Mouse (Mus musculus): ENCODE measurements around the gene Arhgap32. TPM values are rescaled to one million over a fixed set of nuclear protein-coding genes. Genes with fewer than 3 reads are reported as not detected.

Gene Arhgap32
- total and polyA plus RNA-seq, 2 experiments from 2014 or later, result 12.9 to 40.9 TPM

DNA sequence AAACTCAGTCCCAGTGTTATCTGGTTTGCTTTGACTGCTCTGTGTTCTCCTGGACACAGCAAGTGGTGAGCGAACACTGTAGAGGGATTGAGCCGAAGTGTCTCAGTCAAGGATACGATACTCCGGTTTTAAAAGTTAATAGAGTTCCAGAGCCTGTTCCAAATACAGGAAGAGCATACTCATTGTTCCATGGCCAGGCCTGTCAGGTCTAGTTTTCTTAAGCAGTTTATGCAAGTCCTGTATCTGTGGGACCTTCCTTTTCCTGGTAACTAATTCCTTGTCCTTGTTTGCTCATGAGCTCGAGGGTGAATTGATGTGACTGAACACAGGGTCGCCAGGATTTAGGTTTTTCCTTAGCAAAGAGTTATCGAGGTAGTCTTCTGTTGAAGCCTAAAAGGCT lies 19.4 kb upstream of the Arhgap32 start:
- H3K4me2 ChIP-seq (ENCODE audit: low read depth), result no peak overlapping the region
- WGBS, result 74% methylated on average over 7 of the region's 7 CpGs

DNA sequence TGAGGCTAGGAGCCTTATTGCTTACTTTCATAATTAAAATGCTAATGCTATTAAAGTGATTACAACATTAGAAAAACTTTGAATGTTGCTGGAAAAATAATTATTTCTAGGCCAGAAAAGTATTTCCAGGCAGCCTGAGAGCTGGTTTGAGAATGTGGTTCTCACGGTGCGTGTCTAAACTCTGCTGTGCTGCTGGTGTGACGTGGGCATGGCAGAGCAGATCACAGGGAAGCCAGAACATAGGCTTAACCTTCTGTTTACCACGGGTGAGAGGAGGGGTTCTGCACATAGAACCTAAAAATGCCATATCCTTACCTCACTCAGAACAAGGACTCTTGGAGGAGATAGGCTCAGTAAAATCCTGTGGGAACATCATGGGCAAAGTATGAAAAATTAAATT lies 18.8 kb upstream of the Arhgap32 start:
- Histone ChIP-seq H3K9me3 (ENCODE audit: low read length) (no peaks in the 10 kb centered on the region), H3K9ac (no peak overlapping the region), H3K36me3 (ENCODE audit: insufficient read depth) (no peaks in the 10 kb centered on the region), H3K27me3 (ENCODE audit: insufficient read depth, low read length) (no peaks in the 10 kb centered on the region), H3K4me1 (ENCODE audit: insufficient read depth) (no peaks in the 10 kb centered on the region), H3K27ac (ENCODE audit: low read depth, low read length) (no peak overlapping the region), H3K4me2 (ENCODE audit: low read depth) (no peak overlapping the region), H3K4me3 (ENCODE audit: low read depth, low read length) (no peak overlapping the region)
- TF ChIP-seq CTCF (IDR thresholded peaks at IDR 0.05; ENCODE audit: low read depth), result no peak
- WGBS, result 61% methylated on average over 4 of the region's 4 CpGs
- no peak for ATAC-seq
- DNase-seq, result no peak

More for the DNA sequence above, 19.4 kb upstream of the Arhgap32 start:
- Histone ChIP-seq H3K9me3 (ENCODE audit: low read length) (no peaks in the 10 kb centered on the region), H3K36me3 (ENCODE audit: insufficient read depth) (no peaks in the 10 kb centered on the region), H3K27ac (ENCODE audit: low read depth, low read length) (no peak overlapping the region), H3K9ac (no peak overlapping the region), H3K4me1 (ENCODE audit: insufficient read depth) (no peaks in the 10 kb centered on the region), H3K4me3 (ENCODE audit: low read depth, low read length) (no peak overlapping the region), H3K27me3 (ENCODE audit: insufficient read depth, low read length) (no peaks in the 10 kb centered on the region)
- DNase-seq (no peak), ATAC-seq (no peak)
- no peak for TF ChIP-seq CTCF (IDR thresholded peaks at IDR 0.05; ENCODE audit: low read depth)

DNA sequence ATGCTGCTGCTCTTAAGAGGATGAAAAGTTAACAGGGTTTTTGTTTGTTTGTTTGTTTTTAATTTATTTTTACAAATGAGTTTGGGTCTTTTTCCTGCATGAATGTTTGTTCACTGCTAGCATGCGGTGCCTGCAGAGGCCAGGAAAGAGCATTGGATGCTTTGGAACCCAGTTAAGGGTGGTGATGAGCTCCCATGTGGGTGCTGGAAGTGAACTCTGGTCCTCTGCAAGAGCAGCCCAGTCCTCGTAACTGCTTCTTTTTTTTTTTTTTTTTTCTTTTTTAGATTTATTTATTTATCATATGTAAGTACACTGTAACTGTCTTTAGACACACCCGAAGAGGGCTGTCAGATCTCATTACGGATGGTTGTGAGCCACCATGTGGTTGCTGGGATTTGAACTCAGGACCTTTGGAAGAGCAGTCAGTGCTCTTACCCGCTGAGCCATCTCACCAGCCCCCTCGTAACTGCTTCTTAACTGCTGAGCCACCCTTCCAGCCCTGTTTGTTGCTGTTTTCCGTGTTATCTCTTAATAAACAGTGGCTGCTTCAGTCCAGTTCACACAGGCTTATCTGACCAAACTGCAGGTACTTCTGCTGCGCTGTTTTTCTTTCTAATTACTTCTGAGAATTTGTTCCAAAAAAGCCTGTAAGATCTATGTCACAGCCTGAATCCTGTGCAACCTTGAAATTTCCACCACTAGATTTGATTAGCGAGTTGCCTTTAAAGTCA lies 17.3 kb upstream of the Arhgap32 start:
- Histone ChIP-seq H3K27ac (ENCODE audit: low read depth, low read length) (no peak overlapping the region), H3K36me3 (ENCODE audit: insufficient read depth) (no peaks in the 10 kb centered on the region), H3K9ac (no peak overlapping the region), H3K9me3 (ENCODE audit: low read length) (no peaks in the 10 kb centered on the region), H3K27me3 (ENCODE audit: insufficient read depth, low read length) (no peaks in the 10 kb centered on the region), H3K4me3 (ENCODE audit: low read depth, low read length) (no peak overlapping the region), H3K4me1 (ENCODE audit: insufficient read depth) (no peaks in the 10 kb centered on the region), H3K4me2 (ENCODE audit: low read depth) (no peak overlapping the region)
- no peak for DNase-seq
- no peak for TF ChIP-seq CTCF (IDR thresholded peaks at IDR 0.05; ENCODE audit: low read depth)
- 92% methylated on average over 9 of the region's 9 CpGs for WGBS
- ATAC-seq, result no peak

DNA sequence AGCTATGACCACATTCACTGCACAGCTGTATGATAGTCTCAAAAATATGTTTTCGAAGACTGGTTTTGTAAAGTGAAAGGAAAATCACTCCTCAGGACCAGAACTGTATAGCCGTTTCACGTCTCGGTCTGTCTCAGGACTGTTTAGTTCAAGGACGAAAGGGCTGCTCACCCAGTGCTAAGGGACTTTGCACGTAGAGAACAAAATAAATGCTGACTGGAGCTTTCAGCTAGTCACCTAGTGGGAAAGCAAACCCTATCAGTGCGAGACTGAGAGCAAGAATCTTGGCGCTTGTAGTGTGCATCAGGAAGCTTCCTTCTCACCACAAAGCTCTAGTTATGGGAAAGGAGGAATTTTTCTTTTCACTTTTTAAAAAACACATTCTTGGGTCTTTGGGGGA lies 15.4 kb upstream of the Arhgap32 start:
- Histone ChIP-seq H3K4me3 (ENCODE audit: low read depth, low read length) (no peak overlapping the region), H3K27me3 (ENCODE audit: insufficient read depth, low read length) (no peaks in the 10 kb centered on the region), H3K9ac (no peak overlapping the region), H3K4me2 (ENCODE audit: low read depth) (no peak overlapping the region), H3K27ac (ENCODE audit: low read depth, low read length) (no peak overlapping the region), H3K4me1 (ENCODE audit: insufficient read depth) (no peaks in the 10 kb centered on the region), H3K36me3 (ENCODE audit: insufficient read depth) (no peaks in the 10 kb centered on the region), H3K9me3 (ENCODE audit: low read length) (no peaks in the 10 kb centered on the region)
- DNase-seq, result no peak
- no peak for TF ChIP-seq CTCF (IDR thresholded peaks at IDR 0.05; ENCODE audit: low read depth)
- 88% methylated on average over 8 of the region's 8 CpGs for WGBS
- ATAC-seq, result no peak

DNA sequence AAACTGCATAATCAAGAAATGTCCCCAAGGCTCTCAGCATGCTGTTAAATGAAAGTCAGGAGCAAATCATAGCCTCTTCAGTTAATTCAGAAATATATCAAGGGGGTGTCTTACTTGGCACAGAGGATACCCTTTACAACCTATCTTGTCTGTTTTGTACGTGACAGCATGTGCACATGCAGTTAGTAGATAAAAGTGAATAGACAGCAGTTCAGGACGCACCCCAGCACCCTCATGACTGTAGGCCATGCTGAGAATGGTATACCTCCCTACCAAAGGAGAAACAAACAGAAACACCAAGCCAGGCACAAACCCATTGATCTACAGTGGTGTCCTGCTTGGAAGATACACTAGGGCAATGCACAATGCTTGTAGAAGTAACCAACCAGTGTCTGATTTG lies 14.4 kb upstream of the Arhgap32 start:
- DNase-seq, result no peak
- no peak for ATAC-seq
- no peak for TF ChIP-seq CTCF (IDR thresholded peaks at IDR 0.05; ENCODE audit: low read depth)
- Histone ChIP-seq H3K27me3 (ENCODE audit: insufficient read depth, low read length) (no peaks in the 10 kb centered on the region), H3K4me2 (ENCODE audit: low read depth) (no peak overlapping the region), H3K36me3 (ENCODE audit: insufficient read depth) (no peaks in the 10 kb centered on the region), H3K9ac (no peak overlapping the region), H3K9me3 (ENCODE audit: low read length) (no peaks in the 10 kb centered on the region), H3K4me1 (ENCODE audit: insufficient read depth) (no peaks in the 10 kb centered on the region), H3K4me3 (ENCODE audit: low read depth, low read length) (no peak overlapping the region), H3K27ac (ENCODE audit: low read depth, low read length) (no peak overlapping the region)
- WGBS, result 77% methylated on average over 2 of the region's 2 CpGs

DNA sequence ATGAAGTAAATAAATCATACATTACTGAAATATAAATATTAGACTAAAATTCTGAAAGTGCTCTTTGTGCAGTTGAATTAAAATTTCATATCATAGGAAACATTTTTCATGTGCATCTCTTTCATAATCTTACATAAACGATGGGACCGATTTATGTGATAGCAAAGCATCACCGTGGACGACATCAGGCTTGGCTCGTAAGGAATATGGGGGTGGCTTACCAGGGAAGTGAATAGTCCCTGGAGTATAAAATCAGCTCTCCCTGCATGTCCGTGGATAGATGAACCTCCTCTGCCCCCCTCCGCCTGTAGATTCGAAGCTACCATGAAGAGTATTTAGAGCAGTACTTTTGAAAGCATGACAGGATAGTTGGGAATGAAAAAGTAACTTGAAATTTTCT lies 11.3 kb upstream of the Arhgap32 start:
- WGBS, result 83% methylated on average over 8 of the region's 8 CpGs
- Histone ChIP-seq H3K9ac (no peak overlapping the region), H3K27me3 (ENCODE audit: insufficient read depth, low read length) (no peaks in the 10 kb centered on the region), H3K36me3 (ENCODE audit: insufficient read depth) (no peaks in the 10 kb centered on the region), H3K4me1 (ENCODE audit: insufficient read depth) (no peaks in the 10 kb centered on the region), H3K4me2 (ENCODE audit: low read depth) (no peak overlapping the region), H3K9me3 (ENCODE audit: low read length) (no peaks in the 10 kb centered on the region), H3K4me3 (ENCODE audit: low read depth, low read length) (no peak overlapping the region), H3K27ac (ENCODE audit: low read depth, low read length) (no peak overlapping the region)
- ATAC-seq (no peak), DNase-seq (no peak)
- TF ChIP-seq CTCF (IDR thresholded peaks at IDR 0.05; ENCODE audit: low read depth), result no peak

DNA sequence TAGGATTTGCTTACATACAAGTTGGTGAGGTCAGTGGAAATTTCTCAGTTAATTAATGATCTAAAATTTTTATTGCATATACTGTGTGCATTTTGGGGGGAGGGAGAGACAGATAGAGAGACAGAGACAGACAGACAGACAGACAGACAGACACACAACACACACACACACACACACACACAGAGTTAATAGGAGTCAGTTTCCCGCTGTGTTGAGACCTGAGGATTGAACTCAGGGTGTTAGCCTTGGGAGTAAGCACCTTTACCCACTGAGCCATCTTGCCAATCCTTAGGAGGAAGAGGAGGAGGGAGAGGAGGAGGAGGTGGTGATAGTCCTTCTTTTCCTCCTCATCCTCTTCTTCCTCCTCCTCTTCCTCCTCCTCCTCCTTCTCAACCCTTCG lies 5.6 kb upstream of the Arhgap32 start:
- WGBS, result 88% methylated on average over 2 of the region's 2 CpGs
- H3K9ac ChIP-seq, result no peak overlapping the region
- no peaks in the 10 kb centered on the region for H3K4me1 ChIP-seq (ENCODE audit: insufficient read depth)
- no peaks in the 10 kb centered on the region for H3K27me3 ChIP-seq (ENCODE audit: insufficient read depth, low read length)
- no peaks in the 10 kb centered on the region for H3K9me3 ChIP-seq (ENCODE audit: low read length)
- H3K4me3 ChIP-seq (ENCODE audit: low read depth, low read length), result no peak overlapping the region
- no peak overlapping the region for H3K4me2 ChIP-seq (ENCODE audit: low read depth)
- no peak for ATAC-seq
- DNase-seq, result no peak
- H3K36me3 ChIP-seq (ENCODE audit: insufficient read depth), result no peaks in the 10 kb centered on the region
- H3K27ac ChIP-seq (ENCODE audit: low read depth, low read length), result no peak overlapping the region
- no peak for TF ChIP-seq CTCF (IDR thresholded peaks at IDR 0.05; ENCODE audit: low read depth)

All from forebrain, postnatal 0 days (tissue).